Mouse (Mus musculus): Measurements from ENCODE around the gene Tdrkh. TPM values are rescaled to one million over a fixed set of nuclear protein-coding genes. Genes with fewer than 3 reads are reported as not detected.

Tdrkh gene
- total and polyA plus RNA-seq, 2 experiments from 2014 or later: 12.0 to 39.5 TPM

DNA sequence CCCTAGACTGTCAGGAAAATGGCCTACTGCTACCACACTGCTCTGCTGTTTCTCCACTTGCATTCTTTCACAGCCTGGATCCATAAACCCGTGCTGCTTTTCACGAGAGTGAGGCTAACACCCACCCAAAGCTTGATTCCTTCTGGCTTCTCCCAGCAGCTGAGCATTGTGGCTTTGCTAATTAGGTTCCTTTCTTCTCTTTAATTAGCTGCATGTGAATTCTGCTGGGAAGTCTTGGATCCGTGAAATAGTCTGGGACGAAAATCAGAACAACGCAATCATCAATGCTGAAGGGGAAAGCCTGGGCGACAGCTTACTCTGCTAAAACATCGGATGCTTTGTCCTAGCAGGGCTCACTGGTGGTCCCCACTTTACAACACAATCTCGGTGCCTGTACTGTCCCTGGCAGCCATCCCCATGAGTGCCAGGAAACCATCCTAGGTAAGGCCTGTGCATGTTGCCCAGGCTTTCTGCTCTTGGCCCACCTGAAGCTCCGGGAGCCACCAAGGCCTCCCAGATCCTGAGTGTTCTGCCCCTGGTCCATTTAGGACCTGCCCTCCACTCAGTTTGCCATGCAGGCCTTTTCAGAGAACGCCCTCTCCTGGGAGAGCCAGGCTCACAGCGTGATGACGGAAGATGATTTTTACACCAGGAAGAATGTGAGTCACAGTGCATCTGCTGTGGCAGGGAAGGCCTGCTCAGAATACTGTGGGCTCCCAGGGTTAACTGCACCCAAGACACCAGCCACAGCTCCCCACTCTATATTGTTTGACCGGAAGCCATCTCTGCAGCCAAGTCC is 52.8 kb downstream of the Tdrkh start:
- H3K4me2 ChIP-seq (ENCODE audit: low read depth, low read length, poor library complexity, severe bottlenecking): no peak overlapping the region
- ATAC-seq (ENCODE audit: low FRiP score): peak; percentile 70
- WGBS: 37% methylated on average over 13 of the region's 13 CpGs
- no peaks in the 10 kb centered on the region for H3K27me3 ChIP-seq (ENCODE audit: insufficient read depth, low read length)
- H3K9ac ChIP-seq (replicated peaks; ENCODE audit: low read length, poor library complexity, severe bottlenecking): 0 out of 2 replicates have a peak overlapping the region, but pooled peaks have one; percentile 36
- no peaks in the 10 kb centered on the region for H3K36me3 ChIP-seq (ENCODE audit: insufficient read depth, low read length)
- TF ChIP-seq CTCF (IDR thresholded peaks at IDR 0.05): peak; percentile 43
- peaks cover 21% of the 10 kb centered on the region for H3K4me1 ChIP-seq (ENCODE audit: insufficient read depth, low read length)
- peak; percentile 77 for DNase-seq (ENCODE audit: low spot score)
- peak overlapping the region; percentile 75 for H3K27ac ChIP-seq (ENCODE audit: low read depth, low read length)
- no peaks in the 10 kb centered on the region for H3K9me3 ChIP-seq (ENCODE audit: low read length)
- no peak overlapping the region for H3K4me3 ChIP-seq (ENCODE audit: low read depth, low read length)

DNA sequence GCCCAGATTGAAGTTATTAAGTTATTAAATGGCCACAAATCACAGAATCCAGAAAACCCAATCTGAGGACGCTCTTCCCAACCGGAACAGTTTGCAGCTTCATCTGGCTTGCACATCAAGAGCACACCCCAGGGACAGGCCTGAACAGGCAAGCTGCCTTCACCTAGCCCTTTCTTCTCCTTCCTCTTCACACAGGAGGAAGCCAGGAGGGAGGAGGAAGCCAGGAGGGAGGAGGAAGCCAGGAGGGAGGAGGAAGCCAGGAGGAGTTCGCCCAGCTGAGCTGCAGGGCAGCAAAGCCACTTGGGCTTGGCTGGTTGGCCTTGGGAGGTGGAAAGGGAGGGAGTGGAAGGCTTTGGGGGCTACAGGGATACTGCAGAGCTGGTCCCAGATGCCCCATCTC is 55.9 kb downstream of the Tdrkh start:
- WGBS: 52% methylated on average over 3 of the region's 3 CpGs
- Histone ChIP-seq H3K4me3 (ENCODE audit: low read depth, low read length) (no peak overlapping the region), H3K27me3 (ENCODE audit: insufficient read depth, low read length) (no peaks in the 10 kb centered on the region), H3K9me3 (ENCODE audit: low read length) (no peaks in the 10 kb centered on the region), H3K36me3 (ENCODE audit: insufficient read depth, low read length) (no peaks in the 10 kb centered on the region), H3K4me1 (ENCODE audit: insufficient read depth, low read length) (peaks cover 25% of the 10 kb centered on the region), H3K9ac (replicated peaks; ENCODE audit: low read length, poor library complexity, severe bottlenecking) (no peak overlapping the region), H3K27ac (ENCODE audit: low read depth, low read length) (no peak overlapping the region), H3K4me2 (ENCODE audit: low read depth, low read length, poor library complexity, severe bottlenecking) (no peak overlapping the region)
- ATAC-seq (ENCODE audit: low FRiP score) (no peak), DNase-seq (ENCODE audit: low spot score) (no peak)
- TF ChIP-seq CTCF (IDR thresholded peaks at IDR 0.05): no peak

DNA sequence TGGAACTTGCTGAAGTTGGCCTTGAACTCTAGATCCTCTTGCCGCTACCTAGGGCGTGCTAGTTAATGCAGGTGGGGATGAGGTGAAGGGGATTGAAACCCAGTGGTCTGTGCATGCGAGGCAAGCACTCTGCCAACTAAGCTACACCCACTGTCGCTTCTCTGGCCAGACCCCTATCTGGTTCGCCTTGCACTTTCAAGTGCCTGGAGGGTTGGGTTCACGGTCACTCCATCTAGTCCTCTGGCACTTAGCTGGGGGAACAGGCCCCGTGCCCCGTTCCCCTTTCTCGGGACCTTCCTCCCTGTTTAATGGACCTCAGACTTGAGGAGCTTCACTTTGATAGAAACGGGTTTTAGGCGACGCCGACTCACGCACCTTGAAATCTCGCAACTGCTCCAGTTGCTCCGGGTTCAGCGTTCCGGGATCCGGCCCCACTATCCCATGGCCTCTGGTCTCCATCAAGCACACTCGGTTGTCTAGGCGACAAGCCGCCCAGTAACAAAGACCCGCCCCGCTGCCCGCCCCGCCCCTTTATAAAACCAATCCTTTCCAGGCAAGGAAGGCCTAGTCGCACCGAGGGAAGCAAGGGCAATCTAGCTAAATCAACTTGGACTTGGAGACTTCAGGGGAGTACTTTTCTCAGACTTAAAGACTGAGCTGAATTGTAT is 59.5 kb downstream of the Tdrkh start:
- Histone ChIP-seq H3K27ac (ENCODE audit: low read depth, low read length) (0 out of 2 replicates have a peak overlapping the region, but pooled peaks have one; percentile 7), H3K9ac (replicated peaks; ENCODE audit: low read length, poor library complexity, severe bottlenecking) (peak overlapping the region; percentile 33; the same call in 1 of the 2 replicates), H3K4me1 (ENCODE audit: insufficient read depth, low read length) (peaks cover 7% of the 10 kb centered on the region; the same call in 1 of the 2 replicates), H3K9me3 (ENCODE audit: low read length) (no peaks in the 10 kb centered on the region), H3K27me3 (ENCODE audit: insufficient read depth, low read length) (no peaks in the 10 kb centered on the region), H3K36me3 (ENCODE audit: insufficient read depth, low read length) (no peaks in the 10 kb centered on the region), H3K4me2 (ENCODE audit: low read depth, low read length, poor library complexity, severe bottlenecking) (peak overlapping the region; percentile 48), H3K4me3 (ENCODE audit: low read depth, low read length) (peak overlapping the region; percentile 20; the same call in 1 of the 2 replicates)
- peak; percentile 56 for DNase-seq (ENCODE audit: low spot score)
- no peak for ATAC-seq (ENCODE audit: low FRiP score)
- TF ChIP-seq CTCF (IDR thresholded peaks at IDR 0.05): no peak
- WGBS: 10% methylated on average over 28 of the region's 28 CpGs

DNA sequence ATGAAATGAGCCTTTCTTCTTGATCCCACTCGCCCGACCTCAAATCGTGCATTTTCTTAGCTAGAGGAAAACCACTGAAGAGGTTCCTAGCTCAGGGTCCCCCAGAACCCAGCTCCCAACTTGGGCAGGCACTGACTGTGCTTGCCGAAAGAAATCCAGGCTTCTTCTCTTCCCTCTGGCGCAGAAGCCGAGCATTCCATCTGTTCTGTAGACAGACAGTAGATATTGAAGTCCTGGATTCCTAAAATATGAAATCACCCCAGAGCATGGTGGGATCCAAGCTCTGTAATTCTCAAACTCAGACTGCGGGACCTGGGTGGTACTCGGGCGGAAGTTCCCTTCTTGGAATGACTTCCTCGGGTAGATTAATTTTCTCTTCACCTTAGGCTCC is 60.0 kb downstream of the Tdrkh start:
- H3K27me3 ChIP-seq (ENCODE audit: insufficient read depth, low read length): no peaks in the 10 kb centered on the region
- no peaks in the 10 kb centered on the region for H3K9me3 ChIP-seq (ENCODE audit: low read length)
- H3K4me1 ChIP-seq (ENCODE audit: insufficient read depth, low read length): peaks cover 7% of the 10 kb centered on the region; the same call in 1 of the 2 replicates
- H3K9ac ChIP-seq (replicated peaks; ENCODE audit: low read length, poor library complexity, severe bottlenecking): no peak overlapping the region
- H3K27ac ChIP-seq (ENCODE audit: low read depth, low read length): no peak overlapping the region
- no peaks in the 10 kb centered on the region for H3K36me3 ChIP-seq (ENCODE audit: insufficient read depth, low read length)
- 42% methylated on average over 10 of the region's 10 CpGs for whole genome bisulfite sequencing
- 0 out of 2 replicates have a peak overlapping the region, but pooled peaks have one; percentile 48 for H3K4me2 ChIP-seq (ENCODE audit: low read depth, low read length, poor library complexity, severe bottlenecking)
- H3K4me3 ChIP-seq (ENCODE audit: low read depth, low read length): 0 out of 2 replicates have a peak overlapping the region, but pooled peaks have one; percentile 20
- DNase-seq (ENCODE audit: low spot score) (no peak), ATAC-seq (ENCODE audit: low FRiP score) (no peak)
- TF ChIP-seq CTCF (IDR thresholded peaks at IDR 0.05): no peak

DNA sequence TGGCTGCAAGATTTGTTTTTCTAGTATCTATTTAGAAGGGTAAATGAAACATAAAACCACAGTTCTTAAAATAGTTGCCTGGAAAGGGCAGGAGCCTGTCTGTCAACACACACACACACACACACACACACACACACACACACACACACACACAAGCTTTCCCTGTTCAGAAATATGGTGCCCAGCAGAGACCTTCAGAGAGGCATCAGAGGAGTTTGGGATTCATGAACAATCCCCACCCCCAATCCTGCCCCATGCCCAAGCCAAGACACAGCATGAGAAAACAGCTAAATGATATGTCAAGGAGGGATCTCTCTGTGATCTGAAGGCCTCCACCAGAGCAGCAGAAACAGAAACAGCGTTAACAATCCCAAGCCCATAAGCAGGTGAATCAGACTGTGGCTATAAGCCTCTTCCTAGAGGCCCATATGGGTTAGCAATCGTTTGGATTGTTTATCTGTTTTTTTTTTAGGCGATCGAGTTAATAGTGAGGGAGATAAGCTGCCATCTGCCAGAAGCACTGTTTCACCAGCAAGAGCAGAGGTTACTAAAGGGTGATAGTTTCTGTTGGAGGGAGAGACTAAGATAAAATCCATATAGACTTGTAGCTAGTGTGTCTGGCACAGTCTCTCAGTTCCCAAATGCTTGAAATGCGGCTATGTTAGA is 60.6 kb downstream of the Tdrkh start:
- no peak overlapping the region for H3K27ac ChIP-seq (ENCODE audit: low read depth, low read length)
- no peak overlapping the region for H3K4me2 ChIP-seq (ENCODE audit: low read depth, low read length, poor library complexity, severe bottlenecking)
- 61% methylated on average over 5 of the region's 5 CpGs for WGBS
- ATAC-seq (ENCODE audit: low FRiP score) (no peak), DNase-seq (ENCODE audit: low spot score) (no peak)
- H3K9me3 ChIP-seq (ENCODE audit: low read length): no peaks in the 10 kb centered on the region
- H3K36me3 ChIP-seq (ENCODE audit: insufficient read depth, low read length): no peaks in the 10 kb centered on the region
- no peaks in the 10 kb centered on the region for H3K27me3 ChIP-seq (ENCODE audit: insufficient read depth, low read length)
- H3K4me1 ChIP-seq (ENCODE audit: insufficient read depth, low read length): peaks cover 7% of the 10 kb centered on the region; the same call in 1 of the 2 replicates
- H3K9ac ChIP-seq (replicated peaks; ENCODE audit: low read length, poor library complexity, severe bottlenecking): no peak overlapping the region
- H3K4me3 ChIP-seq (ENCODE audit: low read depth, low read length): no peak overlapping the region
- no peak for TF ChIP-seq CTCF (IDR thresholded peaks at IDR 0.05)

All from midbrain, postnatal 0 days (tissue).